Mouse (Mus musculus): Measurements from ENCODE around the gene BC005624. TPM values are rescaled to one million over a fixed set of nuclear protein-coding genes. Genes with fewer than 3 reads are reported as not detected.
A peak's percentile ranks its signal among the peaks of the same experiment; 100 is the strongest.
"Not testable (repeated sequence)": the region's sequence is repeated elsewhere in the genome, so short reads cannot be mapped to it uniquely, and the experiment has no call there.

BC005624 gene
- total and polyA plus RNA-seq, 2 experiments from 2014 or later = 34.8 to 93.1 TPM

- H3K9ac ChIP-seq (replicated peaks; ENCODE audit: low read length, poor library complexity, severe bottlenecking) = no peak overlapping the region
- no peak for DNase-seq (ENCODE audit: low spot score)
- no peak overlapping the region for H3K27ac ChIP-seq (ENCODE audit: low read depth, low read length)
- 73% methylated on average over 3 of the region's 3 CpGs for WGBS
- no peaks in the 10 kb centered on the region for H3K36me3 ChIP-seq (ENCODE audit: insufficient read depth, low read length)
- no peaks in the 10 kb centered on the region for H3K9me3 ChIP-seq (ENCODE audit: low read length)
- H3K4me3 ChIP-seq (ENCODE audit: low read depth, low read length) = no peak overlapping the region
- no peak for TF ChIP-seq CTCF (IDR thresholded peaks at IDR 0.05)
- H3K4me2 ChIP-seq (ENCODE audit: low read depth, low read length, poor library complexity, severe bottlenecking) = no peak overlapping the region
- no peaks in the 10 kb centered on the region for H3K27me3 ChIP-seq (ENCODE audit: insufficient read depth, low read length)
- no peak for ATAC-seq (ENCODE audit: low FRiP score)
- H3K4me1 ChIP-seq (ENCODE audit: insufficient read depth, low read length) = no peaks in the 10 kb centered on the region
Measured at GRCm38 (mm10) chr2:30936808-30937207, 45.2 kb downstream of the BC005624 start.

DNA sequence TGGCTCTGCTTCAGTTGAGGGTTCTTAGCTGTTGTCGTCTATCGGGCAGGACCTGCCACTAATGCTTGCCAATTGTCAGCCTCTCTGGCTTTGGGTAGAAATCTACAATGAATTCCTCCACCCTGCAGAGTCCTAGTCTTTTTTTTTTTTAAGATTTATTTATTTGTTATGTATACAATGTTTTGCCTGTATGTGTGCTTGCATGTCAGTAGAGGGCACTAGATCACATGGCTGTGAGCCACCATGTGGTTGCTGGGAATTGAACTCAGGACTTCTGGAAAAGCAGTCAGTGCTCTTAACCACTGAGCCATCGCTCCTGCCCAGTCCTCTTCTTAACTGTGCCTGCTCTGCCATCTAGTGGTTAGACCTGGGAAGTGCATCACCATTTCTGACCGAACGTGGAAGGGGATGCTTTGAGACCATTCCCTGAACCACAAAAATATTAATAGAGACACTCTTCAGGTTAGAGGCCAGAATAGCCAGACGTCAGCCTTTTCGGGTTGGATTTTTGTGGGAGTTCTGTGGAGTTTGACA, 48.0 kb downstream of the BC005624 start:
- no peaks in the 10 kb centered on the region for H3K27me3 ChIP-seq (ENCODE audit: insufficient read depth, low read length)
- ATAC-seq (ENCODE audit: low FRiP score) (no peak), DNase-seq (ENCODE audit: low spot score) (peak; percentile 81)
- no peaks in the 10 kb centered on the region for H3K9me3 ChIP-seq (ENCODE audit: low read length)
- 0 out of 2 replicates have a peak, but pooled peaks cover 2% of the 10 kb centered on the region for H3K4me1 ChIP-seq (ENCODE audit: insufficient read depth, low read length)
- H3K9ac ChIP-seq (replicated peaks; ENCODE audit: low read length, poor library complexity, severe bottlenecking) = no peak overlapping the region
- 23% methylated on average over 7 of the region's 7 CpGs for WGBS
- no peaks in the 10 kb centered on the region for H3K36me3 ChIP-seq (ENCODE audit: insufficient read depth, low read length)
- H3K4me3 ChIP-seq (ENCODE audit: low read depth, low read length) = no peak overlapping the region
- peak; percentile 93 for TF ChIP-seq CTCF (IDR thresholded peaks at IDR 0.05)
- H3K4me2 ChIP-seq (ENCODE audit: low read depth, low read length, poor library complexity, severe bottlenecking) = no peak overlapping the region
- no peak overlapping the region for H3K27ac ChIP-seq (ENCODE audit: low read depth, low read length)

- Histone ChIP-seq H3K9me3 (ENCODE audit: low read length) (no peaks in the 10 kb centered on the region), H3K27ac (ENCODE audit: low read depth, low read length) (no peak overlapping the region), H3K36me3 (ENCODE audit: insufficient read depth, low read length) (no peaks in the 10 kb centered on the region), H3K4me3 (ENCODE audit: low read depth, low read length) (no peak overlapping the region), H3K4me1 (ENCODE audit: insufficient read depth, low read length) (0 out of 2 replicates have a peak, but pooled peaks cover 2% of the 10 kb centered on the region), H3K9ac (replicated peaks; ENCODE audit: low read length, poor library complexity, severe bottlenecking) (no peak overlapping the region), H3K27me3 (ENCODE audit: insufficient read depth, low read length) (no peaks in the 10 kb centered on the region), H3K4me2 (ENCODE audit: low read depth, low read length, poor library complexity, severe bottlenecking) (no peak overlapping the region)
- 39% methylated on average over 6 of the region's 6 CpGs for WGBS
- no peak for TF ChIP-seq CTCF (IDR thresholded peaks at IDR 0.05)
- no peak for DNase-seq (ENCODE audit: low spot score)
- ATAC-seq (ENCODE audit: low FRiP score) = no peak
Measured at GRCm38 (mm10) chr2:30933032-30933431, 49.0 kb downstream of the BC005624 start.

DNA sequence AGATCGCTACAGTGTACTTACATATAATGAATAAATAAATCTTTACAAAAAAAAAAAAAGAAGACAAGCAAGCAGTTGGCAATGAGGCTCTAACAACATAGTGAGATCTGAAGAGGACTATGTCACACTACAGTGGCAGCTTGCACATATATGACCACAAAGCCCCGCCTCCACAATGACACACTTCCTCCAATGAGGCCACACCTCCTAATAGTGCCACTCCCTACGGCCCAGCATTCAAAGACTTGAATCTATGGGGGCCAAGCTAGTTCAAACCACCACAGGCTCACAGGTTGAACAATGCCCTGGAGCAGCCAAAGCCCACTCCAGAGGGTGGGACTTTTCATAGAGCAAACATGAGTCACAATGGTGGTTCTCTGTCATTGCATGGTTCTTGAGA, 50.1 kb downstream of the BC005624 start:
- H3K9ac ChIP-seq (replicated peaks; ENCODE audit: low read length, poor library complexity, severe bottlenecking) = no peak overlapping the region
- WGBS = 88% methylated on average over 3 of the region's 3 CpGs
- ATAC-seq (ENCODE audit: low FRiP score) (no peak), DNase-seq (ENCODE audit: low spot score) (no peak)
- no peak for TF ChIP-seq CTCF (IDR thresholded peaks at IDR 0.05)
- no peak overlapping the region for H3K4me2 ChIP-seq (ENCODE audit: low read depth, low read length, poor library complexity, severe bottlenecking)
- H3K4me1 ChIP-seq (ENCODE audit: insufficient read depth, low read length) = 0 out of 2 replicates have a peak, but pooled peaks cover 2% of the 10 kb centered on the region
- no peaks in the 10 kb centered on the region for H3K27me3 ChIP-seq (ENCODE audit: insufficient read depth, low read length)
- no peaks in the 10 kb centered on the region for H3K36me3 ChIP-seq (ENCODE audit: insufficient read depth, low read length)
- H3K4me3 ChIP-seq (ENCODE audit: low read depth, low read length) = no peak overlapping the region
- H3K9me3 ChIP-seq (ENCODE audit: low read length) = no peaks in the 10 kb centered on the region
- no peak overlapping the region for H3K27ac ChIP-seq (ENCODE audit: low read depth, low read length)

DNA sequence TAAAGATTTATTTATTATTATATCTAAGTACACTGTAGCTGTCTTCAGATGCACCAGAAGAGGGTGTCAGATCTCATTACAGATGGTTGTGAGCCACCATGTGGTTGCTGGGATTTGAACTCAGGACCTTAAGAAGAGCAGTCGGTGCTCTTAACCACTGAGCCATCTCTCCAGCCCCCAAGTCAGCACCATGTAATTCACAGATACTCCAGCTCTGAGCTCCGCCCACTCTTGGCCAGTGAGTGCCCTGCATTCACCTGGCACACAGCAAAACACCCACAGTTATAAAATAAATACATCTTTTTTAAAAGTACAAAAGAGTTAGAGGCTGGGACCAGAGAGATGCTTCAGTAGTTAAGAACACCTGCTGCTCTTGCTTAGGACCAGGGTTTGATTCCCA, 51.2 kb downstream of the BC005624 start:
- not testable (repeated sequence) for H3K27me3 ChIP-seq (ENCODE audit: insufficient read depth, low read length); H3K4me1 ChIP-seq (ENCODE audit: insufficient read depth, low read length); ATAC-seq (ENCODE audit: low FRiP score); H3K36me3 ChIP-seq (ENCODE audit: insufficient read depth, low read length); DNase-seq (ENCODE audit: low spot score); H3K9me3 ChIP-seq (ENCODE audit: low read length); H3K9ac ChIP-seq (replicated peaks; ENCODE audit: low read length, poor library complexity, severe bottlenecking); H3K4me3 ChIP-seq (ENCODE audit: low read depth, low read length); H3K27ac ChIP-seq (ENCODE audit: low read depth, low read length); H3K4me2 ChIP-seq (ENCODE audit: low read depth, low read length, poor library complexity, severe bottlenecking)
- WGBS = 95% methylated on average over 2 of the region's 2 CpGs

DNA sequence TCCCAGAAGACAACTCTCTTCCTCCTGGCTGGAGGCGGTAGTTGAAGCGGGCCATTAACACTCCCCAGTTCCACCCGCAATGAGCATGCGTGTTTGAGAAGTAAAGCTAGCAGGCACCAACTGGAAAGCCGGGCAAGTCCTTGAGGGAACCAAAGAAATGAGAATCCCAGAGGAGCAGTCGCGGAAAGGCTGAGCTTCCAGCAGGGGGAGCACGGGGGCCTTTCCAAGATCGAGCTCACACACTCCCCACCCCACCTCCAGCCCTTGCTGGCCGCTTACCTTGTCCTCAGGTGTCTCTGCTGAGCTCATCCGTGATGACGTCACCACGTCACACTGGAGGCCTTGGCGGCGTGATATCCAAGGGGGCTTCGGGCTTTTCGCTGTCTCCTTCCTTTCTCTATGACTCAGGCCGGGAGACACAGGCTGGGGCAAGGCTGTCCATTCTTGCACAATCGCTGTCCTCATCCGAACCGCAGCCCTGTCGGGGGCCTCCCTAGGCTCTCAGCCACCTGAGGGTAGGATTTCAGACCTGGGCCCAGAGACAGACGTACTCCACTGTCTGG, 52.4 kb downstream of the BC005624 start, which contains the start of gene Ptges:
Ptges (minus strand) TSS at position 381 of the 563 bp plus-strand sequence.
- DNase-seq (ENCODE audit: low spot score) (peak; percentile 90), ATAC-seq (ENCODE audit: low FRiP score) (peak; percentile 85)
- Histone ChIP-seq H3K4me3 (ENCODE audit: low read depth, low read length) (peak within 1 kb of the TSS; percentile 23), H3K9me3 (ENCODE audit: low read length) (no peaks in the 10 kb centered on the region), H3K36me3 (ENCODE audit: insufficient read depth, low read length) (no peaks in the 10 kb centered on the region), H3K4me1 (ENCODE audit: insufficient read depth, low read length) (0 out of 2 replicates have a peak, but pooled peaks cover 2% of the 10 kb centered on the region), H3K27ac (ENCODE audit: low read depth, low read length) (peak within 1 kb of the TSS; percentile 72), H3K4me2 (ENCODE audit: low read depth, low read length, poor library complexity, severe bottlenecking) (peak within 1 kb of the TSS; percentile 60), H3K9ac (replicated peaks; ENCODE audit: low read length, poor library complexity, severe bottlenecking) (peak within 1 kb of the TSS; percentile 61), H3K27me3 (ENCODE audit: insufficient read depth, low read length) (no peaks in the 10 kb centered on the region)
- WGBS = 3% methylated on average over 23 of the region's 23 CpGs
- peak; percentile 78 for TF ChIP-seq CTCF (IDR thresholded peaks at IDR 0.05)
